Mouse (Mus musculus): ENCODE measurements around the gene Bnip1. TPM values are rescaled to one million over a fixed set of nuclear protein-coding genes. Genes with fewer than 3 reads are reported as not detected.

The Bnip1 gene
- total RNA-seq, 2 experiments from 2014 or later, result 22.8 to 26.3 TPM

GRCm38 (mm10) chr17:26793068-26793765 lies 12.4 kb downstream of the Bnip1 start:
- no peak for DNase-seq

- DNase-seq, result peak; percentile 63
Measured at GRCm38 (mm10) chr17:26794744-26795143, 13.9 kb downstream of the Bnip1 start.

- no peak for DNase-seq
Measured at GRCm38 (mm10) chr17:26795386-26795785, 14.5 kb downstream of the Bnip1 start.

- no peak for DNase-seq
Measured at GRCm38 (mm10) chr17:26797379-26798128, 16.7 kb downstream of the Bnip1 start.

GRCm38 (mm10) chr17:26802886-26803285 lies 22.0 kb downstream of the Bnip1 start:
- DNase-seq, result no peak

- DNase-seq, result no peak
Measured at GRCm38 (mm10) chr17:26812607-26813006, 31.7 kb downstream of the Bnip1 start.

GRCm38 (mm10) chr17:26813497-26813896 lies 32.6 kb downstream of the Bnip1 start:
- DNase-seq, result no peak

GRCm38 (mm10) chr17:26816810-26817209 lies 35.9 kb downstream of the Bnip1 start:
- DNase-seq, result no peak

- DNase-seq, result no peak
Measured at GRCm38 (mm10) chr17:26817776-26818175, 36.9 kb downstream of the Bnip1 start.

GRCm38 (mm10) chr17:26826131-26826530 lies 45.3 kb downstream of the Bnip1 start:
- DNase-seq, result no peak

GRCm38 (mm10) chr17:26833806-26834205 lies 52.9 kb downstream of the Bnip1 start:
- DNase-seq, result no peak

- no peak for DNase-seq
Measured at GRCm38 (mm10) chr17:26834302-26834965, 53.6 kb downstream of the Bnip1 start.

- no peak for DNase-seq
Measured at GRCm38 (mm10) chr17:26834966-26835755, 54.3 kb downstream of the Bnip1 start.

GRCm38 (mm10) chr17:26835956-26836355 lies 55.1 kb downstream of the Bnip1 start:
- DNase-seq, result no peak

- no peak for DNase-seq
Measured at GRCm38 (mm10) chr17:26836377-26836776, 55.5 kb downstream of the Bnip1 start.

GRCm38 (mm10) chr17:26836786-26837545 lies 56.1 kb downstream of the Bnip1 start:
- DNase-seq, result no peak

GRCm38 (mm10) chr17:26837546-26837985 lies 56.7 kb downstream of the Bnip1 start:
- DNase-seq, result no peak

- no peak for DNase-seq
Measured at GRCm38 (mm10) chr17:26838191-26838910, 57.5 kb downstream of the Bnip1 start.

GRCm38 (mm10) chr17:26838911-26839717 lies 58.2 kb downstream of the Bnip1 start:
- DNase-seq, result no peak

All from gastrocnemius, postnatal 10 days (tissue).